Mouse (Mus musculus) liver, postnatal 0 days (tissue): ENCODE measurements around the gene Prnd.

Source experiments
- CTCF ChIP-seq: sonication (generic); IDR thresholded peaks from 2 replicates; pipeline ENCODE4 v1.5.1; 2016; ENCODE audit warnings: antibody characterized with exemption, low read depth
- EP300 ChIP-seq: IDR thresholded peaks from 2 replicates; pipeline ENCODE4 v1.6.1; 2016; ENCODE audit warnings: antibody characterized with exemption, low read depth, mild to moderate bottlenecking

DNA sequence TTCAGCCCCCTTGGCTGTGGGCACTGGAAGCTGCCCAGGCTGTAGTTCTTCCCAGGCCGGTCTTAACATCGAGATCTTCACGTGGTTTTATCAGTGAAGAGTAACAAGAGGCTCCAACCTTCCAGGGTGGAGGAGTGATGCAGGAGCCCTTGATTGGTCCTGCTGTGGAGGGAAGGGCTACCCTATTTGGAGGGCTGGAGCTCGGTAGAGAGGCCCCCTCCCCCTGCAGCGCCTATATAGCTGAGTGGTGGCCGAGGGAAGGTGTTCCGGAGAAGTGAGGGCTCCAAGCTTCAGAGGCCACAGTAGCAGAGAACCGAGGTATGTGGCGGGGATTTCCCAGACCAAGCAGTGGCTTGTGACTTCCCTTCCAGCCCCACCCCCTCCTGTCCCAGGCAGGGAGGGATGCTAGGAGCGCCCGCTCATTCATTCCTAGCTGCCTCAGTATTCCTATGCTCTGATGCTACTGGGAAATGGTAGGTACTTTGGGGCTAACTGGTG is at the start of gene Prnd:
- TF ChIP-seq CTCF = no peak
- TF ChIP-seq EP300 = no peak
